Mouse (Mus musculus): Measurements from ENCODE around the gene Cilp2.

The Cilp2 gene

DNA sequence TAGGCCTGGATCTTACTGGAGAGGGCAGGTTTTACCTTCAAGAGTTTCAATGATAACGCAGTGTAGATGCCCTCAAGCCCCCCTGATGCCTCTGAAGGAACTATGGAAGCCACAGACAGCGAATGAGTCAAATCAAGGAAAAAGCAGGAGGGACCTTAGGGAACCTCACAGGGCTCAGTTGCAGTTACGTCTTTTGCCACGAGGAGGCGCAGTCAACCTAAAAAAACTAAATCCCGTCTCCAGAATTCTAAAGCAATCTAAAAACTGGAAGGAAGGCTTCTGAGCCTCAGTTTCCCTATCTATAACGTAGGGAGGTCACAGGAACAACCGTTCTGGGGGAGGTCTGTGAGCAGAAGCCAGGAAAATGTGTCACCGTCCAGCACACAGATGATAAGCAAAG, 13.3 kb downstream of the Cilp2 start:
- DNase-seq (ENCODE audit: low read depth): peak; percentile 69

DNA sequence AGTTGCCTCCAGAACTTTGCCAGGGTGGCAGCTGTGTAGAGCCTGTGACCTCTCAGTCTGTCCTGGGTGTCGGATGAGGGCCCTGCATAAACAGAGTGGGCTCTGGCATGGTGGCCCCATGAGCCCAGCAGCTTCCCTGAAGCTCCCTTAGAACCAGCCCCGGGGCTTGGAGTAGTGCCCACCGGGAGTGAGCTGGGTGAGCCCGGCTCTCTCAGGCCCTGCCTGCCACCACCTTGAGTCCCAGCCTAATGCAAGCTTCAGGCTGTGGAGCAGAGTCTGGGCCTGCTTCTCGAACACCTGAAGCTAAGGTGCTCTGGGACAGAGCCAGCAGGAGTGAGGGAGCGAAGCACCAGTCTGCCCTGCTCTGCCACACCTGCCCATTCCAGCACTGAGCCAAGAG, 16.6 kb downstream of the Cilp2 start:
- no peak for DNase-seq (ENCODE audit: low read depth)

DNA sequence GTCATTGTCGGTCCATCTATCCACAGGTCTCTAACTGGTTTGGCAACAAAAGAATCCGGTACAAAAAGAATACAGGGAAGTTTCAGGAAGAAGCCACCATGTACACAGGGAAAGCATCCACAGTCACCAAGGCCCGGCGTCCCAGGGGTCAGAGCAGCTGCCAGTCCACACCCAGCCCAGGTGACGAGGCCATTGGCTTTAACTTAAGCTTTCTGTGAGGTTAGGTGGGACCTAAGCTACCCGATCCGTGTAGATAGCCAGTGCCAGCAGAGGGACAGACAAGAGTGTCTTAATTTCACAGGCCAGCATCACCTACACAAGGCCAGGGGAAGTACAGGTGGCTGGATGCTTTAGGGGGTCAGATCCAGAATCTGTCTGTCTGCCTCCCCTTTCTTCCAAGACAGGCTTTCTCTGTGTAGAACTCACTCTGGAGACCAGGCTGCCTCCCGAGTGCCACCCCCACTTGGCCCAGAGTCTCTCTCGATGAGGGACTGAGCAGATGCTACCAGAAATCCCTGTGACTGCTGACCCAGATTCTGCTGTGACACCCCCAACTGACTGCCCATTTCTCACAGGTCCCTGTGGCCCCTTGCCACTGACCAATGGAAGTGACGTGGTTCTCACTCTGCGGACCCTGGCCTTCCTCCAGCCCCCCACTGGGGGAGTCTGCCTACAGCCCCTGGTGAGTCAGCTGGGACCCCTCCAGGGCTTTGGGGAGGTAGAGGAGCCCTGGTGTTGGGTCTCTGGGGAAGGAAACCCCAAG, 17.3 kb downstream of the Cilp2 start:
- DNase-seq (ENCODE audit: low read depth): no peak

DNA sequence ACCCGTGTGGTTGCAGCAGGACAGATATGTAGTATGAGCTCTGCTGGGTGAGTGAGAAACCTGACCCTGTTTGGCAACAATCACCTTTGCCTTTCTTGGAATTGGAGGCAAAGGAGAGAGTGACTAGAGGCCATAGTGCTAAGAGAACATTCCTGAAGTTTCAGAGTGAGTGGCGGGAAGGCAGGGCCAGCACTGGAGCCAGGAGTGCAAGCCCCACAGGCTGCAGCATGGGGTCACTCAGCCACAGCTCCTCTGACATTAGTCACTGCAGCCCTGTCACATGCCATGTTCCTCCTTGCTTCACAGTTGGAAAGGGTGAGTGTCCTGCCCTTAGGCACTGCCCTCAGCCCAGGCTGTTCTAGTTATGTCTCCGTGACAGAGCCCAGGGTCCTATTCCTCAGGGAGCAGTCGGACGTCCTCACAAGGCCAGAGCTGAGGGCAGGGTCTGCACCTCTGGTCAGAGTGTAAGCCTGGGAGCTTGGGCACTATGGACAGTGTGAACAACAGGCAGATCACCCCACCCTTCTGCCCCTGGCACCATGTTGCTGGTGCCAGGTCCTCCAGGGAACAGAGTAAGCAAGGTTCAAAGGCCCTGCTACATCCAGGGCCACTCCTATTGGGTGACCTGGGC, 19.7 kb downstream of the Cilp2 start:
- no peak for DNase-seq (ENCODE audit: low read depth)

DNA sequence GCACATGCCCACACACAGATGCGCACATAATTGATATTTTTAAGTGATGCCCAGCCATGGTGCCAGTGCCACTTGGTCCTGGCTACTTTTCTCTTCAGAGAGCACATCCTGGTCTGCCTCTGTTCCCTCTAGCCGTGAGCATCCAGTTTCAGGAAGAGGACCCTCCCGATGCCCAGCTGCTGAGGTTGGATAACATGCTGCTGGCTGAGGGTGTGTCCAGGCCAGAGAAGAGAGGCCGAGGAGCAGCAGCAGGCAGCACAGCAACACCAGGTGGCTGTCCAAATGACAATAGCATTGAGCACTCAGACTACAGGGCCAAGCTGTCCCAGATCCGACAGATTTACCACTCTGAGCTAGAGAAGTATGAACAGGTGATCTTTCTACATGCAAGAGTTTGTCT, 23.3 kb downstream of the Cilp2 start:
- DNase-seq (ENCODE audit: low read depth): no peak

DNA sequence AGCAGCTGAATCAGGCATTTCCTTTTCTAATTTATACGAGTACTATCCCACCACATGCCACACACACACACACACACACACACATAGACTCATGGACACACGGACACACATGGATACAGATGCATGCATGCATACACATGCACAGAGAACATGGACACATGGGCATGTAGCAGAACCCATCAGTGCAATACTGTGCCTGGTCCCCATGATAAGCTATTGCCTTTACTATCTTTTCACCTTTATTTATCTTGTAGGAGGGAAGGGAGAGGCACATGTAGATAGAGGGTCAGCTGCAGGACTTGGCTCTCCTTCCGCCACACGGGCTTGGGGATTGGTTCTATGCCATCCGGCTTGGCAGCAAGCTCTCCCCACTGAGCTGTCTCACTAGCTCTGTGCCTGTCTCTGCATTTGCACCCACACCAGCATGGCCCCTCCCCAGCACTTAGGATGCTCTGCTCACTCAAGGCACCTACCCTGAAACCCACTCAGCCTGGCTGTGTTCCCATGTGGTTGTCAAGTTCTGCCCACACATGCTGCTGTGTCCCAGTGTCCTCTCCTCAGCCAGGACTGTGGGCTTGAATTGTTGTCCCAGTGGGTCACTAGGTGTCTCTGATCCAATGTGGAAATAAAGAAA, 24.0 kb downstream of the Cilp2 start:
- no peak for DNase-seq (ENCODE audit: low read depth)

DNA sequence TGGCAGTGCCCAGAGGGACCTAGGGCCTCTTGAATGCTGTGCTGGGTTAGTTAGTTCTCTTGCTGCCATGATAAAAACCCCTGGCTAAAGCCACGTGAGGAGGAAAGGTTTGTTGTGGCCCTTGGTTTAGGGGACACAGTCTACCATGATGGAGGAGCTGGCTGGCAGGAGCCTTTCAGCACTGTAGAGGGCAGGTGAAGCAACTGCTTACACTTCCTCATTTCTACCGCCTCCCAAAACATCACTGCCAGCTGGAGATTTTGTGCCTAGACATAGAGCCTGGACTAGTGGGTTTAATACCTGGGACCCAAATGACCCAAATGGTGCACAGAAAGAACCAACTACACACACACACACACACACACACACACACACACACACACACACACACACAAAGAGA, 26.2 kb downstream of the Cilp2 start:
- DNase-seq (ENCODE audit: low read depth): peak; percentile 13

DNA sequence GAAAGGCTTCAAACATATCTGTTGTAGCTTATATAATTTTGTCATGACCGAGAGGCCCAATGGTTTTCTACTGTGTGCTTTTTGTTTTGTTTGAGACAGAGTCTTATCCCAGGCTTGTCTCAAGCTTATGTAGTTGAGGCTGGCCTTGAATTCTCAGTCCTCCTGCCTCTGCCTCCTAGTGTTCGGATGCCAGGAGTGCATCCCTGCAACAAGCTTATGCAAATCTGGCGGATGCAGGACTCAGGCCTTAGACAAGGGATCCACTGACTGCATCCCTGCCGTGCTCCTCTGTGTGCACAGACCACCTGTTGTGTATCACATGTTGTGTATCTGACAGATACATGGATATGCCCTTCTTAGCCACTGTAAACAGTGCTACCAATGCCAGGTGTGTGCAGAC, 26.7 kb downstream of the Cilp2 start:
- DNase-seq (ENCODE audit: low read depth): peak; percentile 37

DNA sequence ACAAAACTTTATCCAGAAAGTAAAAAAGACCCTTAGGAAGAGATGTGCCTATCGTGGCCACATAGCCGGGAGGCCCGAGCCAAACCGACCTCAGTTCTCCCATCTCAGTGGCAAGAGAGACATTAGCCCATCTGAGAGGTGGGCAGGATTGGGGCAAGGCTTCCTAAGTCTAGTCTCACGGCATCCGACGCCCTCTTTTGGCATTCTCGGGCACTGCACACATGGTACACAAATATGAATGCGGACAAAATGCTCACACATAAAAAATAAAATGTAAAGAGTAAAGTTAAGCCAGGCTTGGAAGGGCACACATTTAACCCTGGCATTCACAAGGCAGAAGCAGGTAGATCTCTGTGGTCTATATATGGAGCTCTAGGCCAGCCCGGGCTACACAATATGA, 33.6 kb downstream of the Cilp2 start:
- peak; percentile 31 for DNase-seq (ENCODE audit: low read depth)

DNA sequence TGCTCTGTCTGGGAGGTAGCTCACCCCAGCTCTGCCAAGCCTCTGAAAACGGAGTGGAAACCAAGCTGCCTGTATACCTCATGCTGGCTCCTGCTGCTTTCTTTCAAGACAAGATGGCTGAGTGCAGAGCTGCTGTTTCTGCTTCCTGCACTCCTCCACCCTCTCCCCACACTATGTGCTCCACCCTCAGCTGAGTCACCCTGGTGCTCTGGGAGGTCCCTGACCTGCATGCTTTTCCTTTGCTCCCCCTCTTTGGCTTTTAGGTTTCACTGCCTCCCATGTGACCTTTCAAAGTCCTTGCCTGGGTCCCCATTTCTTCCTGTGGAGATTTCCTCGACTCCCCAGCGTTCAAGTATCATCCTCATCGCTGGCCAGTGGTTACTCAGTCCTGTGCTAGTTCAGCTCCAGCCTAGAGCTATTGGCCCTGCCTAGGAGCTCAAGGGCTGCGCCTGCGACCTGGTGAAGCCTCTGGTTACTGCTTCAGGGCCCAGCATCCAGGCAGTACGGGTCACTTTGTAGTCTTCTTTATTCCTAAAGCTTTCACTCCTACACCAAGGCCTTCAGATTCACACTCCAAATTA, 36.5 kb downstream of the Cilp2 start:
- peak; percentile 64 for DNase-seq (ENCODE audit: low read depth)

DNA sequence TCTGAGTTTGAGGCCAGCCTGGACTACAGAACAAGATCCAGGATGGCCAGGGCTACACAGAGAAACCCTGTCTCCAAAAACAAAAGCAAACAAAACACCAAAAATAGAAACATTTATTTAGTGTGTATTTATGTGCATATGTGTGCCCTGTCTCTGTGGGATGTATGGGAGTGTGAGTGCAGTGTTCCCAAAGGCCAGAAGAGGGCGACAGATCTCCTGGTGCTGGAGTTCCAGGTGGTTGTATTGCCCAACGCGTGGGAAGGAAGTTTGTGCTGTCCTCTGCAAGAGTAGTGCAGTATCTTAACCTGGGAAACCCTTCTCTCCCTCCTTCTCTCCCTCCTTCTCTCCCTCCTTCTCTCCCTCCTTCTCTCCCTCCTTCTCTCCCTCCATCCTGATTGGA, 37.6 kb downstream of the Cilp2 start:
- DNase-seq (ENCODE audit: low read depth): peak; percentile 59

DNA sequence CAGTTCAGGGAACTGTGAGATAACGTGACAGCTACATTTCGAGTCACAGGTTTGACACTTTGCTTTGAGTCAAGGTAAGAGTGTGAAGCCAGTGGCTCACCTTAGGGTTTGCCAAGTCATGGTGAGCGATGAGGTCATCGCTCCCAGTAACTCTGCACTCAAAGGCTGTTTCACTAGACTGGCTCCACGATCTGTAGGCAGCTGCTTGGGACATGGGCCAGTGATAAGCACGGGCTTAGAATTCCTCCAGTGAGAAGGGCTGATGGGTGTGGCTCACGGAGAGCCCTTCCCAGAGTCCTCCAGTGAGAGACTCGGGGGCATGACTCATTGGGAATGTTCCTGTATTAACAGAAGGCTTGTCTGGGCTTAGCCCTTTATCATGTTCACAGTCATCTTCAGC, 38.5 kb downstream of the Cilp2 start:
- DNase-seq (ENCODE audit: low read depth): peak; percentile 19

DNA sequence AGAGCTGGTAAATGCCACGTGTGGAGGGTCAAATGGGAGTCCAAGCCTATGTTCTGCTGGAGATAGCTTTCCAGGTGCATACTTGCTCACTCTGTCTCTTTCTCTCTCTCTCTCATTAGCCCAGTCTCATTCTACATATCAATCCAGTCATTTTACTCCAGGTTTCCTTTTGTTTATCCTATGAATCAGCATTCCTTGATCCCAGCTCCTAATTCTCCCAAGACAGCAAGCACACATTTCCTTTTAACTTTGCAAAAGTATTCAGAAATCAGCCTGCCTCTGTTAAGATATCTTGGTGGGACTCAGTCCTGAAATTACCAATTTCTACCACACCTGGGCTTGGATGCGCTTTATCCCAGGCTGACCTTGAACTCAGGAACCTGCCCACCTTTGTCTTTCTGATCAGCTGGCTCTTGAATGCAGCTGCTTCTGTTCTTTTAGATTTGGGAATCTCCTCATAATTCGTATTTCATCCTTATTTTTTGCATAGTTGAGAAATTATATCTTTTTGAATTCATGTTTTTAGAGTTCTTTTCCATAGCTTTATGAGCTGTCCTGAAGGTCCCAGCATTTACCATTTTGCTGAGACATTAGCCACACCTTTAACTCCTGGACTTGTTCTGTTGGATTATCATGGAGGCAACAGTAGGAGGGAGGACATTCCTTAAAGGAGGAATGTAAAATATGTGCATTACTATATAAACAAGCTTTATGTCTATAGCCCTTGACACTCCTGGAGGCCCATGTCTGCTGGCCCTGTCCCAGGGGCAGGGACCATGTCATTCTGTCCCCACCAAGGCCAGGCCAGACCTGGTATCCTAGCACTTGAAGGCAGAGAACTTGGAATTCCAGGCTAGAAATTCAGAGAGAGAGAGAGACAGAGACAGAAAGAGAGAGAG, 40.1 kb downstream of the Cilp2 start:
- DNase-seq (ENCODE audit: low read depth): no peak

DNA sequence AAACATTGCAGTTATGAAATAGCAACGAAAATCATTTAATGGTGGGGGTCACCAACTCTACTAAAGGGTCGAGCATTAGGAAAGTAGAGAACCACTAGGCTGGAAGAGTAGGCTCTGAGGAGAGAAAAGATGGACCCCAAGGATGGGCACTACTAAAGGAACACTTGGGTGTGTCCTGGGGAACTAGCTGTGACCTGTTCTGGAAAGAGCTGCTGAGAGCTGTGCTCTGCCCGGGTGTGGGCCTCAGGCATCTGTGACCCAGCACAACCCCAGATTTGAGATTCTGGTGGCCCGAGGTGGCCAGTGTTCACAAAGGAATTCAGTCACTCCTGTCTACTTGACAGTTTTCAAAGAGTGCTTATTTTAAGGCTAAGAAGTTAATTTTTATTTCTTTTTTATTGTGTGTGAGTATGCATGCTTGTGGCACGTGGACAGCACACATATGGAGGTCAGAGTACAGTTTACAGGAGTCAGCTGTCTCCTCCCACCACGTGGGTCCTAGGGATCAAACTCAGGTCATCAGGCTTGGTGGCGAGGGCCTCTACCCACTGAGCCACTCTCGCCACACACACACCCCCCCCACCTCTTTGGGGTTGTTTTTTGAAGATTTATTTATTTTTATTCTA, 50.3 kb downstream of the Cilp2 start:
- no peak for DNase-seq (ENCODE audit: low read depth)

DNA sequence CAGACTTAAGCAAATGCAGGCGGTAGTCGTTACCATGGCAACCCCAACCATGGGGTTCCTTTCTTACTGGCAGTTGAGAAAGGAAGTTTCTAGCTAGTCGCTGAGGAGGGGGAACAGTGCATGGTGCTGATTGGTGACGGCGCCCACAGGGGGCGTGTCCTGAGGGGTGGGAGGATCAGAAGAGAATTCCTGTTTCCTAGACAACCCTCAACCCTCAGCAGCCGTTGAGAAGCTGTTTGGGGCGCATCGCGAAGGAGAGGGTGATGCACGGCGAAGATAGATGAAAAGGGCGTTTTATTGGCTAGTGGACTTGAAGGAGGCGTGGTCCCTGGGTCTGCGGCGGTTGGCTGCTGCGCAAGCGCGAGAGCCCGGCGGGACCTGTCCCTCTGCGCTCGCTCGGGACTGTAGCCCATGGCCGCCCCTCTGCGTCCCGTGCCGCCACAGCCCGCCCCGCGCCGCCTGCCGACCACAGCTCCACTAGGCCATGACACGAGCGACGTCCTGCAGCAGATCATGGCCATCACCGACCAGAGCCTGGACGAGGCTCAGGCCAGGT, 55.1 kb downstream of the Cilp2 start, which contains the start of gene Pbx4:
Gene Pbx4 (plus strand): TSS at position 194 of the 556 bp plus-strand sequence.
- no peak for DNase-seq (ENCODE audit: low read depth)
